Mouse (Mus musculus) ES-E14 (cell line): ENCODE data around the gene Pkd2l1. TPM values are rescaled to one million over a fixed set of nuclear protein-coding genes. Genes with fewer than 3 reads are reported as not detected.

Experiments used
- DNase-seq: peaks from one replicate; pipeline ENCODE4 v3.0.0-alpha.2; 2013; ENCODE audit warnings: low read depth, low spot score
- H3K27ac ChIP-seq: 2 replicates; pipeline ENCODE4 v1.5.1; 2012; ENCODE audit warnings: low read depth, mild to moderate bottlenecking, low read length, moderate library complexity, mixed read lengths; ENCODE audit not compliant: poor library complexity, insufficient read depth, severe bottlenecking
- H3K36me3 ChIP-seq: 2 replicates; pipeline ENCODE4 v1.6.1; 2012; ENCODE audit warnings: mild to moderate bottlenecking, low read length, moderate library complexity, mixed read lengths; ENCODE audit not compliant: control insufficient read depth, poor library complexity, insufficient read depth, severe bottlenecking
- H3K4me1 ChIP-seq, 2 experiments: fragments of 150-350 bp in 1 of 2; sonication (generic) in 1 of 2; 2 replicates each; pipeline ENCODE4 v1.6.1; 2012; ENCODE audit warnings: low read length in 2 of 2, mild to moderate bottlenecking in 1 of 2, mixed read lengths in 1 of 2; ENCODE audit not compliant: control insufficient read depth in 2 of 2, insufficient read depth in 2 of 2, poor library complexity in 1 of 2
- H3K4me3 ChIP-seq, 2 experiments: fragments of 150-350 bp in 1 of 2; sonication (generic) in 1 of 2; 2 replicates each; pipeline ENCODE4 v1.5.1; 2012; ENCODE audit warnings: low read length in 2 of 2, low read depth in 1 of 2, mild to moderate bottlenecking in 1 of 2, mixed read lengths in 1 of 2; ENCODE audit not compliant: insufficient read depth in 1 of 2, poor library complexity in 1 of 2, severe bottlenecking in 1 of 2
- H3K9ac ChIP-seq: 2 replicates; pipeline ENCODE4 v1.6.1; 2012; ENCODE audit warnings: low read depth, mild to moderate bottlenecking, low read length, mixed read lengths; ENCODE audit not compliant: poor library complexity, insufficient read depth, severe bottlenecking
- H3K9me3 ChIP-seq: fragments of 150-350 bp; sonication (generic); 2 replicates; pipeline ENCODE4 v1.6.1; 2012; ENCODE audit warnings: low read depth, mild to moderate bottlenecking, low read length; ENCODE audit not compliant: control insufficient read depth, insufficient read depth
- CHD2 ChIP-seq: IDR thresholded peaks from 2 replicates; pipeline ENCODE4 v1.6.1; 2014; ENCODE audit warnings: mild to moderate bottlenecking, low read depth, low read length, inconsistent platforms
- HCFC1 ChIP-seq: IDR thresholded peaks from 2 replicates; pipeline ENCODE4 v1.6.1; 2012; ENCODE audit warnings: low read length, inconsistent platforms, borderline replicate concordance; ENCODE audit not compliant: insufficient read depth
- MAFK ChIP-seq: IDR thresholded peaks from 2 replicates; pipeline ENCODE4 v1.6.1; 2014; ENCODE audit warnings: mild to moderate bottlenecking, low read depth, low read length, inconsistent platforms; ENCODE audit not compliant: insufficient read depth
- ZC3H11A ChIP-seq: IDR thresholded peaks from 2 replicates; pipeline ENCODE4 v1.6.1; 2012; ENCODE audit warnings: low read depth, mild to moderate bottlenecking, inconsistent platforms, low read length, borderline replicate concordance
- ZNF384 ChIP-seq: IDR thresholded peaks from 2 replicates; pipeline ENCODE4 v1.6.1; 2012; ENCODE audit warnings: low read depth, low read length, inconsistent platforms
- in situ Hi-C, 2 experiments: fragments of 600-800 bp; cut with MboI; formaldehyde crosslinking; loops; one replicate each; pipeline ENCODE4 v1.15.1; 2025; ENCODE audit warnings: low sequenced_read_pairs in 2 of 2, inconsistent platforms in 1 of 2; ENCODE audit not compliant: unreplicated experiment in 2 of 2
- total RNA-seq: library from RNA; depleted of rRNA; stranded (reverse); fragments of 300-350 nt; gene quantifications from 2 replicates; pipeline ENCODE4 v1.2.3, GENCODE M21; 2012

The Pkd2l1 gene
- total RNA-seq, 1 experiment: 2.4 TPM

- no peak overlapping the region for H3K27ac ChIP-seq
- in situ Hi-C loops: no loop called here
These were observed 38.0 kb upstream of the Pkd2l1 start for GRCm38 (mm10) chr19:44230212-44230611.

DNA sequence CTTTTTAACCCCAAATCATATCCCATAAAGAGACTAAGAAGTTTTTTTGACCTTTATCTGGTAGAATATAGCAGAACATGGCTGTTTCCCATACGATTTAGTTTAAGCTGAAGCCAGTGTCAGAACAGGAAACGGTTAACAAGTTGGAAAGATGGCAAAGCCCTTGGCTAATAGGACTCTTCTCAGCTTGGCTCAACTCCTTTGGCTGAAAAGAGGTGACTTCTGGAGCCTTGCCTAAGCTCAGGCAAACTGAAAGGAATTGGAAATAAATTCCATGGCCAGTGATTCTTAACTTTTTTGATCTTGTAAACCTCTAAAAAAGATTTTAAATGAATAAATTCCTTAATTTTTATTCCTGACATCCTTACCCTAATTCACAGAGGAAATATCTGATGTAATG, 37.5 kb upstream of the Pkd2l1 start:
- no peaks in the 10 kb centered on the region for H3K4me1 ChIP-seq
- H3K36me3 ChIP-seq: no peaks in the 10 kb centered on the region
- no peaks in the 10 kb centered on the region for H3K9me3 ChIP-seq
- H3K27ac ChIP-seq: no peak overlapping the region
- in situ Hi-C loops: no loop called here
- H3K9ac ChIP-seq: no peak overlapping the region
- H3K4me3 ChIP-seq: no peak overlapping the region
- TF ChIP-seq CHD2 (no peak), ZC3H11A (no peak), HCFC1 (no peak), ZNF384 (no peak), MAFK (no peak)
- no peak for DNase-seq

More at GRCm38 (mm10) chr19:44230212-44230611, 38.0 kb upstream of the Pkd2l1 start:
- TF ChIP-seq ZC3H11A: no peak
- TF ChIP-seq MAFK: no peak
- no peak for TF ChIP-seq HCFC1
- TF ChIP-seq CHD2: no peak
- no peak for TF ChIP-seq ZNF384
- Histone ChIP-seq H3K9ac (no peak overlapping the region), H3K36me3 (no peaks in the 10 kb centered on the region), H3K4me1 (no peaks in the 10 kb centered on the region), H3K9me3 (no peaks in the 10 kb centered on the region), H3K4me3 (no peak overlapping the region)
- no peak for DNase-seq

DNA sequence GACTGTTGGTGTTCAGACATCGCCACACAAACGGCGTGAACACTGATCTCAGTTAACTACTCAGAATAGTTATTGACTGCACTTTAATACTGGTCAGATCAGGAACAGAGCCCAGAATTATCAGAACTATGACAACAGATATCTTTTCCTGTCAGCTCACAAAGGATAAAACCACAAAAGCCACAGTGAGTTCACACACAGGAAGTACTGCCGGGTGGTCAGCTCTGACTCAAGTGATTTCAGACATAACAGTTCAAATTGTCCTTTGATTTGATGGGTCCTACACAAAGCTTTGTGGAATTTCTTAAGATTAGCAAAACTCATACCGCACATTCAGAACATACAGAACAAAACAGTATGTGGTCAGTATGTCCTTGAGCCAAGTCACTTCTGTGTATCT, 33.5 kb upstream of the Pkd2l1 start:
- no peak overlapping the region for H3K4me3 ChIP-seq
- H3K9ac ChIP-seq: no peak overlapping the region
- TF ChIP-seq CHD2: no peak
- no peak for TF ChIP-seq ZNF384
- in situ Hi-C loops: no loop called here
- no peaks in the 10 kb centered on the region for H3K4me1 ChIP-seq
- no peak for DNase-seq
- no peak overlapping the region for H3K27ac ChIP-seq
- no peaks in the 10 kb centered on the region for H3K36me3 ChIP-seq
- no peaks in the 10 kb centered on the region for H3K9me3 ChIP-seq

GRCm38 (mm10) chr19:44217958-44218525, 25.8 kb upstream of the Pkd2l1 start:
- Histone ChIP-seq H3K27ac (no peak overlapping the region), H3K36me3 (no peaks in the 10 kb centered on the region), H3K9me3 (no peaks in the 10 kb centered on the region), H3K4me3 (no peak overlapping the region), H3K9ac (no peak overlapping the region), H3K4me1 (no peaks in the 10 kb centered on the region)
- TF ChIP-seq MAFK: no peak
- TF ChIP-seq HCFC1: no peak
- TF ChIP-seq ZC3H11A: no peak
- no peak for TF ChIP-seq ZNF384
- TF ChIP-seq CHD2: no peak
- in situ Hi-C loops: no loop called here
- no peak for DNase-seq

- H3K9ac ChIP-seq: no peak overlapping the region
- in situ Hi-C loops: no loop called here
- TF ChIP-seq CHD2 (no peak), ZNF384 (no peak), MAFK (no peak), ZC3H11A (no peak), HCFC1 (no peak)
These were observed 23.0 kb upstream of the Pkd2l1 start for GRCm38 (mm10) chr19:44215255-44215654.

More at GRCm38 (mm10) chr19:44215255-44215654, 23.0 kb upstream of the Pkd2l1 start:
- no peaks in the 10 kb centered on the region for H3K36me3 ChIP-seq
- DNase-seq: no peak
- no peaks in the 10 kb centered on the region for H3K9me3 ChIP-seq
- H3K27ac ChIP-seq: no peak overlapping the region
- no peak overlapping the region for H3K4me3 ChIP-seq
- H3K4me1 ChIP-seq: no peaks in the 10 kb centered on the region
